Mouse (Mus musculus) gastrocnemius, adult 18-20 months (tissue): ENCODE results near the gene Ctsc. TPM values are rescaled to one million over a fixed set of nuclear protein-coding genes. Genes with fewer than 3 reads are reported as not detected.
"Not testable (repeated sequence)": the region's sequence is repeated elsewhere in the genome, so short reads cannot be mapped to it uniquely, and the experiment has no call there.

Experiments used
- DNase-seq: peaks from one replicate; pipeline ENCODE4 v3.0.0; 2021; ENCODE audit warnings: low spot score
- long read RNA-seq, 2 experiments: library from polyadenylated mRNA; stranded (forward); transcript quantifications; one replicate each; pipeline ENCODE4 v2.0.0; 2021
- total RNA-seq, 2 experiments: library from RNA; stranded (reverse); gene quantifications; 2 replicates each; pipeline ENCODE4 v1.2.3; 2021

Gene Ctsc
- 10 to 100 TPM; 36.9 to 38.2 TPM for total RNA-seq
- long read RNA-seq, experiment 1, transcript Ctsc-201 (7 exons, 2,493 nt), result major isoform, 34 of 42 reads
- long read RNA-seq, experiment 1, transcript Ctsc-203 (4 exons, 3,220 nt), result minor isoform, 6 of 42 reads
- long read RNA-seq, experiment 1, partial matches to known transcripts, result 0 of 42 reads
- long read RNA-seq, experiment 1, other reads (novel, unspliced or antisense), result 2 of 42 reads
- long read RNA-seq, experiment 2, transcript Ctsc-201 (7 exons, 2,493 nt), result major isoform, 37 of 49 reads
- long read RNA-seq, experiment 2, transcript Ctsc-203 (4 exons, 3,220 nt), result minor isoform, 9 of 49 reads
- long read RNA-seq, experiment 2, partial matches to known transcripts, result 1 of 49 reads
- long read RNA-seq, experiment 2, other reads (novel, unspliced or antisense), result 2 of 49 reads

GRCm38 (mm10) chr7:88277858-88278627 is at the start of gene Ctsc:
TSS of gene Ctsc (plus strand) at chr7:88278085.
- peak; percentile 84 for DNase-seq

- no peak for DNase-seq
Measured at GRCm38 (mm10) chr7:88229051-88229450, 48.8 kb upstream of the Ctsc start.

- no peak for DNase-seq
Measured at GRCm38 (mm10) chr7:88230121-88230520, 47.8 kb upstream of the Ctsc start.

- DNase-seq, result no peak
Measured at GRCm38 (mm10) chr7:88230756-88231522, 46.9 kb upstream of the Ctsc start.

- no peak for DNase-seq
Measured at GRCm38 (mm10) chr7:88243059-88243458, 34.8 kb upstream of the Ctsc start.

- DNase-seq, result no peak
Measured at GRCm38 (mm10) chr7:88244462-88244861, 33.4 kb upstream of the Ctsc start.

- not testable (repeated sequence) for DNase-seq
Measured at GRCm38 (mm10) chr7:88250380-88250779, 27.5 kb upstream of the Ctsc start.

GRCm38 (mm10) chr7:88251535-88251934 is 26.4 kb upstream of the Ctsc start:
- DNase-seq, result no peak

GRCm38 (mm10) chr7:88252129-88252528 is 25.8 kb upstream of the Ctsc start:
- DNase-seq, result no peak

GRCm38 (mm10) chr7:88254884-88255283 is 23.0 kb upstream of the Ctsc start:
- no peak for DNase-seq

GRCm38 (mm10) chr7:88259155-88259925 is 18.5 kb upstream of the Ctsc start:
- no peak for DNase-seq

GRCm38 (mm10) chr7:88261799-88262198 is 16.1 kb upstream of the Ctsc start:
- no peak for DNase-seq

GRCm38 (mm10) chr7:88264861-88265260 is 13.0 kb upstream of the Ctsc start:
- DNase-seq, result no peak

- no peak for DNase-seq
Measured at GRCm38 (mm10) chr7:88269913-88270312, 8.0 kb upstream of the Ctsc start.

- no peak for DNase-seq
Measured at GRCm38 (mm10) chr7:88271531-88271930, 6.4 kb upstream of the Ctsc start.

- peak; percentile 6 for DNase-seq
Measured at GRCm38 (mm10) chr7:88276914-88277765, 745 bp upstream of the Ctsc start.

- DNase-seq, result no peak
Measured at GRCm38 (mm10) chr7:88278628-88279196, 827 bp downstream of the Ctsc start.

- DNase-seq, result no peak
Measured at GRCm38 (mm10) chr7:88285276-88285675, 7.4 kb downstream of the Ctsc start.

- no peak for DNase-seq
Measured at GRCm38 (mm10) chr7:88291036-88291435, 13.2 kb downstream of the Ctsc start.

- DNase-seq, result no peak
Measured at GRCm38 (mm10) chr7:88292044-88292443, 14.2 kb downstream of the Ctsc start.
